Mouse (Mus musculus) bone marrow, adult 2 months (tissue): ENCODE results near the gene Sncb.

Source experiments
- CTCF ChIP-seq: fragments of 200-500 bp; IDR thresholded peaks from 2 replicates; pipeline ENCODE4 v1.5.1; 2011; ENCODE audit warnings: low read length, control low read depth; ENCODE audit not compliant: control insufficient read depth, insufficient read depth
- POLR2A ChIP-seq: fragments of 200-500 bp; IDR thresholded peaks from 2 replicates; pipeline ENCODE4 v1.6.1; 2011; ENCODE audit warnings: low read depth, mild to moderate bottlenecking, control low read depth, low read length, borderline replicate concordance; ENCODE audit not compliant: control insufficient read depth

- TF ChIP-seq CTCF (no peak), POLR2A (no peak)
Observed at GRCm38 (mm10) chr13:54756156-54756712, 10.2 kb downstream of the Sncb start.
